Mouse (Mus musculus): ENCODE measurements around the gene Syndig1. TPM values are rescaled to one million over a fixed set of nuclear protein-coding genes. Genes with fewer than 3 reads are reported as not detected.

The Syndig1 gene
- polyA plus RNA-seq, 2 experiments: 0.10 to 0.63 TPM

DNA sequence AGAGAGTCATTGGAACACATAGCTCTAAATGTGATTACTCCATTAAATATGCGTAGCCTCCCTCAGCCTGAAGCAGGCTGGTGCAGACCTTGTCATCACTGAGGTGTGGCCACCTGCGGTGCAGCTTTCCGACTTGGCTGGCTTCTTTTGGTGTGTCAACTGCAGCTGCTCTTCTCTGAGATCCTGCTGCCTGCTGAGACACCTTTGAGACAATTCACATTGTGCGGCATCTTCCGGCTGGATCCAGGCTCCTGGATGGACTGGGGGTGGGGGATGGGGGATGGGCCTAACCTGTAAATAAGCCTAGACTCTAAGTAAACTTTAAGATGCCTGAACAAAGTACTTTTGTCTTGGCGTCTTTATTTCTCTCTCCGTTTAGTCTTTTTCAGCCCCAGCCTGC lies 214.5 kb downstream of the Syndig1 start:
- DNase-seq (ENCODE audit: low read depth in 3 of 3, low spot score in 3 of 3): no peak
- no peak overlapping the region for H3K4me2 ChIP-seq (ENCODE audit: low read depth)
- no peak for TF ChIP-seq EP300 (IDR thresholded peaks at IDR 0.05; ENCODE audit: low read depth)
- no peak for TF ChIP-seq CTCF (IDR thresholded peaks at IDR 0.05; ENCODE audit: low read depth)
- no peaks in the 10 kb centered on the region for H3K36me3 ChIP-seq (replicated peaks; ENCODE audit: control insufficient read depth, insufficient read depth, low read depth)
- H3K9ac ChIP-seq (replicated peaks): no peak overlapping the region
- no peaks in the 10 kb centered on the region for H3K9me3 ChIP-seq (ENCODE audit: control insufficient read depth, low read length)
- no peaks in the 10 kb centered on the region for H3K27me3 ChIP-seq (ENCODE audit: control insufficient read depth, insufficient read depth, low read length)
- H3K4me3 ChIP-seq (ENCODE audit: insufficient read depth in 1 of 2, low read depth in 2 of 2, low read length in 2 of 2): no peak overlapping the region
- H3K4me1 ChIP-seq (replicated peaks; ENCODE audit: control insufficient read depth in 2 of 2, insufficient read depth in 2 of 2, low read length in 1 of 2): no peaks in the 10 kb centered on the region
- H3K27ac ChIP-seq: no peak overlapping the region
- WGBS (ENCODE audit: insufficient replicate concordance): 77% methylated on average over 7 of the region's 7 CpGs
- ATAC-seq (ENCODE audit: insufficient read depth): no peak

Other genes with a start within 250 kb of the Syndig1 start
- gene C530025M09Rik, start 2.0 kb downstream of the Syndig1 start, polyA plus RNA-seq (2012; rRNA removed): not detected in 2 replicates
- gene C530025M09Rik, start 2.0 kb downstream of the Syndig1 start, polyA plus RNA-seq (2014; fragmentation: Nextera tagmentation; extraction: Ambion mirVana): not detected in 2 replicates